Comparison of ENCODE assay signal across 27 mouse cellular contexts in genomic region chr6:37689696-37690095, GRCm38 (mm10).
"Had no signal": no experiment of that assay in that cellular context is flagged by ENCODE, and none has a peak within 500 bp of the region (broad histone marks: within the 10 kb centered on the region; RNA-seq: fewer than 3 reads in every experiment).

No protein-coding gene starts in this region.

- ATAC-seq: hindbrain, embryonic 16.5 days; inflammation-experienced regulatory T-cells, adult 6 months; intestine, embryonic 15.5 days; intestine, postnatal 0 days; liver, embryonic 12.5 days had no signal

- H3K36me3 ChIP-seq: heart, embryonic 10.5 days; heart, embryonic 12.5 days; hindbrain, embryonic 10.5 days; hindbrain, embryonic 12.5 days; intestine, embryonic 15.5 days; limb, embryonic 13.5 days; limb, embryonic 15.5 days; liver, embryonic 12.5 days had no signal

- H3K4me3 ChIP-seq: gastrocnemius, adult 2 months; heart, embryonic 10.5 days; heart, embryonic 12.5 days; hindbrain, embryonic 10.5 days; hindbrain, embryonic 12.5 days; intestine, embryonic 15.5 days; layer of hippocampus, adult 2 months; left cerebral cortex, adult 2 months; limb, embryonic 13.5 days; limb, embryonic 15.5 days; liver, embryonic 12.5 days had no signal

- H3K4me2 ChIP-seq: heart, embryonic 12.5 days; hindbrain, embryonic 12.5 days; hindbrain, embryonic 14.5 days; intestine, embryonic 15.5 days; limb, embryonic 13.5 days; limb, embryonic 15.5 days; liver, embryonic 12.5 days had no signal

- H3K9me3 ChIP-seq: heart, embryonic 10.5 days; intestine, embryonic 15.5 days; limb, embryonic 15.5 days; liver, embryonic 12.5 days had no signal

- H3K27ac ChIP-seq: gastrocnemius, adult 2 months; heart, embryonic 10.5 days; hindbrain, embryonic 10.5 days; hindbrain, embryonic 12.5 days; hindbrain, embryonic 14.5 days; intestine, embryonic 15.5 days; layer of hippocampus, adult 2 months; left cerebral cortex, adult 2 months; limb, embryonic 13.5 days; limb, embryonic 15.5 days; liver, embryonic 12.5 days; liver, embryonic 14.5 days had no signal

- H3K9ac ChIP-seq: heart, embryonic 12.5 days; hindbrain, embryonic 12.5 days; hindbrain, embryonic 14.5 days; intestine, embryonic 15.5 days; limb, embryonic 13.5 days; limb, embryonic 15.5 days; liver, embryonic 12.5 days; liver, embryonic 14.5 days had no signal

- H3K27me3 ChIP-seq: heart, embryonic 12.5 days; hindbrain, embryonic 12.5 days; intestine, embryonic 15.5 days; limb, embryonic 13.5 days; limb, embryonic 15.5 days; liver, embryonic 12.5 days had no signal

- H3K4me1 ChIP-seq: heart, embryonic 10.5 days; heart, embryonic 12.5 days; hindbrain, embryonic 12.5 days; intestine, embryonic 15.5 days; limb, embryonic 13.5 days; limb, embryonic 15.5 days; liver, embryonic 12.5 days had no signal

- DNase-seq: gastrocnemius, adult 2 months; gastrocnemius, postnatal 10 days; gastrocnemius, postnatal 25 days; heart, adult 18-20 months; heart, postnatal 10 days; heart, postnatal 4 days; kidney, adult 18-20 months; kidney, adult 8-10 months; kidney, postnatal 10 days; kidney, postnatal 25 days; kidney, postnatal 4 days; left cerebral cortex, postnatal 4 days had no signal
